Mouse (Mus musculus): ENCODE data around the gene Itpkc.

GRCm38 (mm10) chr7:27260856-27261255, 32.4 kb upstream of the Itpkc start:
- TF ChIP-seq CTCF (conservative IDR thresholded peaks at IDR 0.05; ENCODE audit: insufficient read depth, insufficient read length, low read depth, low read length) (no peak), POLR2A (IDR thresholded peaks at IDR 0.05; ENCODE audit: low read depth, low read length) (no peak)

Measured in kidney, adult 2 months (tissue).